Mouse (Mus musculus): ENCODE measurements around the gene Slc4a2.

Slc4a2 gene

DNA sequence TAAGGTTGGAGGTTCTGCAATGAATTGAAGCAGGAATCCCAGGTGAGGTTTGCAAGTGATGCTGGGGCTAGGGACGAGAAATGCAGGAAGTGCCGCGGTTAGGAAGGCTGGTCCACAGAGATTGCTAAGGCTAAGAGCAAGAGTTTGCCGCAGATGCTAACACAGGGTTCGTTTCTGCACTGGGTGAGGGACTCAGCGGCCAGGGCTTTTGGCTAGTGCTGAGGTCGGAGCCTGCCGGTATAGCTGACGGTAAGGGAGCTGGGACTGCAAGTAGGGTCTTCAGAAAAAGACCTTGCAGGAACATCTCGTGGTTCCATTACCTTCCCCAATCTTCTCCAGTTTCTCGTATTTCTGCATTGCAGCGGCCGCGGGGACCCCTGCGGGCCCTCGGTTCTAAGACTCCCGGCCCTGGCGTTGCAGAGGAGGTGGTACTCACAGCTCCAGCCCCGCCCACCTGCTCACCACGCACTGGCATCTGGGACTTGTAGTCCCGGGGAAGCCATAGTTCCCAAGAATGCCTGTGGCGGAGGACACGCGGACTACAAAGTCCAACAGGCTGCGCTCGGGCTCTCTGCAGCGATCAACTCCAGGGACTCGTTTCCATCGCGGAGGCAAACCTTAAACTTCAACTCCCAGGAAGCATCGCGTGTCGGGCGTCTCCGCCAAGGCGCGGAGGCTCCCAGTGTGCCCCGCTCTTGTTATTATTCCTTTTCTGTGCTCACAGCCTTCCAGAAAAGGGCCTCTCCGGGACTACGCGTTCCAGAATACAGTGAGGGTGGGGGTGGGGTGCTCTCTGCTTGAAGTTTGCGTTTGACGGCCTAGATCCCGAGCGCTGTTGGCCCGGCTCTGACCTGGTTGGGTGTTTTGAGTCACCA is at the start of gene Slc4a2, which contains the start of gene Cdk5:
Gene Slc4a2, plus strand, starts transcription at position 709 of the 875 bp plus-strand sequence.
Gene Cdk5, minus strand, starts transcription at position 402 of the 875 bp plus-strand sequence.
- peak; percentile 94 for DNase-seq (ENCODE audit: low read depth, low spot score)

DNA sequence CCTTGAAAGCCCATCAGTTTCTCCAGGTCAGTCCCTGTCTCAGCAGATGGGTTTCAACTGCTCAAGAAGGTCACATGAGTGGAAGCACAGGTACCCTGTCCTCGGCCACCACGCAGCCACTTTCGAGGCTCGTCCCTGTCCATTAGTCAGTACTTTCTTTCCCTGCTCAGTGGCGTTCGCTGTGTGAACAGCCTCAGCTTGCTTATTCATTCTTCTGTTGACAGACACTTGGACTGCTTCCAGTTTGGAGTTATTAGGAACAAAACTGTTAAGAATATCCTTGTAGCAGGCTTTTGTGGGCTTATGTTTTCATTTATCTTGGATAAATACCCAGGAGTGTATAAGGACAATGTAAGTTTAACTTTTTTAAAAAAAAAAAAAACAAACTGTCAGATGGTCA is 49.4 kb upstream of the Slc4a2 start:
- no peak for DNase-seq (ENCODE audit: low read depth, low spot score)

DNA sequence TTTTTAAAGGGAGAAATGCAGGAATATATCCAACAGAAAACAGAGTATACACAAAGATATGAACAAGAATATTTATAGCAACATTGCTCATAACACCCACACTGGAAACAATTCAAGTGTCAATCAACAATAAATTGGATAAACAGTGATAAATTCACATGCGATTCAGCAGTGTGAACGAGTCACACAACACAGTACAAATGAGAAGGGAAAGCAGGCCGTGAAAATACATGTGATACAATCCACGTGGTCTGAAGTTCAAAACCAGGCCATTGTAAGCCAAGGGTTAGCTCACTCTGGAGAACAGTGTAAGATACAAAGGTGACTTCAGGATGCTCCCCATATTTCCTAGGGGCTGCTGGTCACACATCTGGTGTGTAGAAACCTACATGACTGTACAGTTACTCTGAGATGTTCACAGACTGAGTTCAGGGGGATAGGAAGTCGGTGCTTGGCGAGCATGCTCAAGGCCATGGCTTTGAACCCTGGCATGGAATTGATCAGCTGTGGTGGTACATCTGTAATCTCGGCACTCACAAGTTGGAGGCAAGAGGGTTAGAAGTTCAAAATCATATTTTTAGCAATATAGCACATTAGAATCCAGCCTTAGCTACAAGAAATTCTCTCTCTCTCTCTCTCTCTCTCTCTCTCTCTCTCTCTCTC is 48.8 kb upstream of the Slc4a2 start:
- no peak for DNase-seq (ENCODE audit: low read depth, low spot score)

DNA sequence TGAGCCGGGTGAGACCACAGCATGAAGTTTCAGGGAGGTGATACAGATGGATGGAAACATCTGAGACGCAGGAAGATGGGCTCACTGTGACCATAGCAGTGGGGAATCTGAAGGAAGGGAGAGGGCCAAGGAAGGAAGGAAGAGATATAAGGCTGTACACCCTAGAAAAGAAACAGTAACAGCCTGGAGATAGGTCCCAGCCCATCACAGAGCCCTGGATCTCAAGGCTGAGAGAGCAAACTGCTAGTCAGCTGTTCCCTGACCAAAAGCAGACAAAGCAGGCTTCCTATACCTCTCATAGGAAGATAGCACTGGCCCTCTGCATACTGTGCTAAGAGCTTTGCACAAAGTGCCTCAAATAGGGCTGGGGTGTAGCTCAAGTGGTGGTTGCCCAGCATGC is 44.9 kb upstream of the Slc4a2 start:
- no peak for DNase-seq (ENCODE audit: low read depth, low spot score)

DNA sequence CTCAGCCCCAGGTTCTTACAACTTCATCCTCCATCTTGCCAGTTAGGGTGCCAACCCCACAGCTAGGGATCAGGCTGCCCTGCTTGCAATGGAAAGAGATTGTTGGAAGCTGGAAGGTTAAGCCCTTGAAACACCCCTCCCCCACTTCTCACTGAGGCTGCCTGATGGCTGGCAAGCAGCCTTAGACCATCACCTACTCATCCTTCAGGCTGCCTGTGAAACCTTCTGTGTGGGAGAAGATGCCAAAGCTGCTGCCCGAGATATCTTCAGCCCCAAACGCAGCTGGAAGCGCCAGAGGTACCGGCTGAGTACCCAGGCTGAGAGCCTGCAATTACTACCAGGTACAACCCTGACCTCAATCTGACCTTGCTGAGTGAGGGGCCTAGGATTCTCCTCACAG is 44.1 kb upstream of the Slc4a2 start:
- DNase-seq (ENCODE audit: low read depth, low spot score) = no peak

DNA sequence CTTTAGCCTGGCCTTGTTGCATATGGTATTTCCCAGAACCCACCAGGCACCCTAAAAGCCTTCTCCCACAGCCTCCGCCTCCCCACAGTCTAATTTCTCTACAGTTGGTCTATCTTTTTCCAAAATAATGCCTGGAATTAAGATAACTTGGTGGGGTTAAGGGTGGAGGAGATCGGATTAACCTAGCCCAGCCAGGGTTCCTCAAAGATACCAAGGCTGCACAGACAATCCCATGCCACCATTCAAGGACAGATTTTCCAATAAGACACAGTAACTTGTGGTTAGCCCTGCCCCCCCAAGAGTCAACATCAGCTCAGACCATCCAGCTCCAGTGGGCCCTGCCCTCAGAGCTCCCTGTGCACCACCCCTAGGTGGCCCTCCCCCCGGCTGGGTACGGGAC is 43.1 kb upstream of the Slc4a2 start:
- DNase-seq (ENCODE audit: low read depth, low spot score) = no peak

DNA sequence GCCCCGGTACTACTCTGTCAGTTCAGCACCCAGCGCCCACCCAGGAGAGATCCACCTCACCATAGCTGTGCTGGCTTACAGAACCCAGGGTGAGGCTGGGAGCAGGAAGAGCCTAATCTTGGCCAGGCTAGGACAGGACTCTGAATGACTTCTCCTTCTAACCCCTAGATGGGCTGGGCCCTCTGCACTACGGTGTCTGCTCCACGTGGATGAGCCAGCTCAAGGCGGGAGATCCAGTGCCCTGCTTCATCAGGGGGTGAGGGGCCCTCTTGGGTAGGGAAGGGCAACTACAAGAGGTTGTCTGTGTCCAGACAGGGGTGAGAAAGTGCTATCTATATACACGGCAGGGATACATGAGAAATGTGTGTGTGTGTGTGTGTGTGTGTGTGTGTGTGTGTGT is 42.2 kb upstream of the Slc4a2 start:
- no peak for DNase-seq (ENCODE audit: low read depth, low spot score)

DNA sequence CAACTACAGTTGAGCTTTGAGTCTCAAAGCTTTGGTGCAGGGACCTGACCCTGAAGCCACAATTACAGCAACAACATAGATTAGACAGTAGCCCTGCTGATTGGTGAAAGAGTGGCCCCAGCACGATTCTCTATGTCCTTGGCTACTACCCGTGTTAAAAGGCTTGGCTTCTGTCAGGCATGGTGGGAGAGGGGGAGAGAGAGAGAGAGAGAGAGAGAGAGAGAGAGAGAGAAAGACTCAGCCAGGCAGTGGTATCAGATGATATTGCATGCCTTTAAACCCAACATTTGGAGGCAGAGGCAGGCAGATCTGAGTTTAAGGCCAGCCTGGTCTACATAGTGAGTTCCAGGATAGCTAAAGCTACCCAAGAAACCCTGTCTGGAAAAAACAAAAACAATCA is 41.6 kb upstream of the Slc4a2 start:
- DNase-seq (ENCODE audit: low read depth, low spot score) = no peak

DNA sequence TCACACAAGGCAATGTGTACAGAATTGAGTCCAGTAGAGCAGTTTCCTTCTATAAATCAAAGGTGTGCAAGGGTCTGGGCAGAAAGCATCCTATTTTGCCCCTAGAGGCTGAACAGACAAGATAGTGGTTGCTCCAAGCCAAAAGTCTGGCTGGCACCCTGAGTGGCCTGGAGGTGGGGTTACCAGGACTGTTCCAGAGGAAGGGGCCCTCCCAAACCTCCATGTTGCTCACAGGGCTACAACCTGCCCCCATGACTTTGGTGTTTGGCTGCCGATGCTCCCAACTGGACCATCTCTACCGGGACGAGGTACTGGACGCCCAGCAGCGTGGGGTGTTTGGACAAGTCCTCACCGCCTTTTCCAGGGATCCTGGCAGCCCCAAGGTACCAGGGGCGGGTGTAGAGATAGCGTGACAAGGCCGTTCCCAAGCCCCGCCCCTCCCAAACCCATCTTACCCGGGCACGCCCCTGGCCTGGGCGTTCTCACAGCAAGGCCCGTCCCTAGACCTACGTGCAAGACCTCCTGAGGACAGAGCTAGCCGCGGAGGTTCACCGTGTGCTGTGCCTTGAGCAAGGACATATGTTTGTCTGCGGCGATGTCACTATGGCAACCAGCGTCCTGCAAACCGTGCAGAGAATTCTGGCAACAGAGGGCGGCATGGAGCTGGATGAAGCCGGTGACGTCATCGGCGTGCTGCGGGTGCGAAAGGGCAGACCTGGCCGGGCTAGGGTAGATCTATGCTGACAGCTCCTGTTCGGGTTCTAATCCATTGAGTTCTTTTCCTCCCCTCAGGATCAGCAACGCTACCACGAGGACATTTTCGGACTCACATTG is 40.4 kb upstream of the Slc4a2 start:
- DNase-seq (ENCODE audit: low read depth, low spot score) = peak; percentile 75

DNA sequence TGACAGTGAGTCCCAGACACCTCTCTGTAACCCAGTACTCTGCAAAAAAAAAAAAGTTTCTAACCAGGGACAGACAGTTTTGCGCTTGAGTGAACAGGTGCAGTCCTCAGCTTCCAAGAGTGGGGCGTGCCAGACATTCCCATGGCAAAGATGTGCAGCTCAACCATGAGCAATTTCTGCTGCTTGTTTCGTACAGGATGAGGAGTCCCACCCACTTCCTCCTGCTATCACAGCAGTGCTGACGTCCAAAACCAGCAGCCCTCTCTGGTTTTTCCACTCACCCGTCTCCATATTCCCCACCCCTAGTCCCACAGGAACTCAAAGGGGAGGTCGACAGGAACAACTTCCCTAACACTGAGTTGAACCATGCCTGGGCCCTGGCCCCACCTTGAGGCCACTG is 39.2 kb upstream of the Slc4a2 start:
- DNase-seq (ENCODE audit: low read depth, low spot score) = no peak

DNA sequence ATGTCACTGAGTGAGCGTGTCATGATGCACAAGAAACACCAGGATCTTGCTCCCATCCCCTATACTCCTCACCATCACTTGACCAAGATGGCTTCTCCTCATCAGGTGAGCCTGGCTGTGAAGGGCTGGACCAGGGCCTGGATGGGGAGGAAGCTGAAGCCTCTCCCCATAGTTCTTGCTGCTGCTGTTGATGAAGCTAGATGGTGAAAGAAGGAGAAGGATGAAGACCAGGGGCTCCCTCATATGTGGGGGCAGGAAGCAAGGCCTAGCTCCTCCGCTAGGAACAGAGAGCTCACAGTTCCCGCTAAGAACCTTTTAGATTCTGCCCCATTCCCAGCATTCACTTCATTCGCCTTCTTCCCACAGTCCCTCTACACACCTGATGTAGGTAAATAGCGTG is 38.3 kb upstream of the Slc4a2 start:
- DNase-seq (ENCODE audit: low read depth, low spot score) = no peak

DNA sequence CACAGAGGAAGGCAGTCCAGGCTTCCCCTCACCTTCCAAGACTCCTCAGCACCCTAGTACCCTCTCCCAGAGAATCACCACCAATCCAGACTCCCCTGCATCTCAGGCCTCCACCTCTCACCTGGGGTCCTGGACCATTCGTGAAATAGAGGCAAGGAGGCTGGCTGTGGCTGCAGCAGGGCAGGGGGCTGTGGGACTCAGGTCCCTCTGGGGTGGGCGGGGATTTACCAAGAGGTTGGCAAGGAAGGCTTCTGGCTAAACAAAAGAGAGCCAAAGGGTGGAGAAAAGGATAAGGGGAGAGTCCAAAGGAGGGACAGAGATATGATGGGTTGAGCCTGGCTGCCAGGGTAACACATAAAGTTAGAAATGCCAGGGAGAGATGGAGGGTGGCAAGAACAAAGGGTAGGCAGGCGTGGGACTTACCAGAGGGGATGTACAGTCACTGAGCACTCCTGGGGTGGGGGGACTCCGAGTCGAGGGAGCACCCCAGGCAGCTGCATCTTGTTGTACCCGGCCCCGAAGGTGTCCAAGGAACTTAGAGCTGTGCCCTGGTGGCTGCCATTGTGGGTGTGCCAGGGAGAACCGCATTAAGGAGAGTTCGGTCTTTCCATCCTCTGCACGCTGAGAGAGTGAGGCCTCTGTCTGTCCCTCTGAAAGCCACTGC is 37.6 kb upstream of the Slc4a2 start:
- DNase-seq (ENCODE audit: low read depth, low spot score) = no peak

DNA sequence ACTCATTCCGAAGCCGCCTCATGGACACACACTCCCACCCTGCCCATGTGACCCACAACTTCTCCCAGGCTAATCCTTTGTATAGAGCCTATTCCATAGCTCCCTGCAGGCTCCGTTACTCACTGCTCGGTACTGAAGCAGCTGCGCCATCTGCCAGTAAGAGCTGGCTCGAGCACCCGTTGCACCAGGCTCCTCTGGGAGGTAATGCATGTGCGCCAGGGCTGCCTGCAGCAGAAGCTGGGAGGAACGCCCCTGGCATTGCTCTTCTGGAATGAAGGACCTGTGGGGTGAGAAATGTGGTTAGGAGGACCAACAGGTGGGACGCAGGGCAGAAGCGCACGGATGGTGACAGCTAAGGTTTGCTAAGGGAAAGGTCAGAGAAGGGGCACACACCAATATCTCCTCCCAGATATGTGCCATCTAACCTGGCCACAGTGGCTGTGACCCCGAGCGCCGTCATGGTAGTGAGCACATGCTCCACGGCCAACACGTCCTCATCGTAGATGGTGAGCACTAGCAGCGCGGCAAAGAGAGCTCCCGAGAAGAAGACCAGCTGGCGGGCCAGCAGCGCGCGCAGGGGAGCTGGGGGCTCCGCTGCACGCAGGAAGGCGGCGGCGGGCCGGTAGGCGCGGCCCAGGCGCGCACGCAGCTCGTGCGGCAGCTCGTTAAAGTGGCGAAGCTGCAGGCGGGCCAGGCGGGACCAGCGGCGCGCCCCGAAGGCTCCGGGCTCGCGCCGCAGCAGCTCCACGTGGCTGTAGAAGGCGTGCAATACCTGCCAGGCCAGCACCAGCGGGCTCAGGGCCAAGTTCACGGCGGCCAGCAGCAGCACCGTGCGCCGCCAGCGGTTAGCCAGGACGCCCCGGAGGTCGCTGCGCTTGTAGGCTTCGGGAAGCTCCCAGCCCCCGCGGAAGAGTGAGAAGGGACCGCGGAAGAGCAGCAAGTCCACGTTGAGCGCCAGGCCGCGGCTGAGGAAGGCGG is 36.1 kb upstream of the Slc4a2 start:
- no peak for DNase-seq (ENCODE audit: low read depth, low spot score)

DNA sequence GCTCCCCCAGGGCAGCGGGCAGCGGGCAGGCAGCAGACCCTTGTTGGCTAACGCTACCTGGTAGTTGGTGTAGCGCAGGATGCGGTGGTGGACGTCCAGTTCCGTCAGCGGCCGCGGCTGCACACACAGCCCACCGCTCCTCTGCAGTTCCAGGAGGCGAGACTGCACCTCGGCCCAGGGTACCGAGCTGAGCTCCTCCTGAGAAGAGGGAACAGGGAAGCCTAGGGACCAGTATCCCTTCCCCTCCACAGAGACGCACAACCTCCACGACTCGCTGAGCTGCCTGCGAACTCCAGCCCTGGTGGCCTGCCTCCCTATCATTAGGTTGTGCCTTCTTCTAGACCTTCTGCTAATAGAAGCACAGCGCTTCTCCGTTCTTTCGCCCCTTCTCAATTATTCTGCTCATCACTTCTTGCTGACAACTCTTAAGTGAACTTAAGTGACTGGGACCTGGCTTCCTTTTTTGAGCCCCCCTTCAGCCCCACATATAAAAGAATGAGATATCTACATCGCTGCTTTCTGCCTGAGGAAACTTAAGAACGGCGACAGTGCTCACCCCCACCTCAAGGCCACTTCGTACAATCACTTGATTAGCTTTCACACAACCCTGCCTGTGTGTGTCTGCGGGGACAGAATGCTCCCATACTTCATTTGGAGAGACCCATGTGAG is 35.3 kb upstream of the Slc4a2 start:
- DNase-seq (ENCODE audit: low read depth, low spot score) = no peak

DNA sequence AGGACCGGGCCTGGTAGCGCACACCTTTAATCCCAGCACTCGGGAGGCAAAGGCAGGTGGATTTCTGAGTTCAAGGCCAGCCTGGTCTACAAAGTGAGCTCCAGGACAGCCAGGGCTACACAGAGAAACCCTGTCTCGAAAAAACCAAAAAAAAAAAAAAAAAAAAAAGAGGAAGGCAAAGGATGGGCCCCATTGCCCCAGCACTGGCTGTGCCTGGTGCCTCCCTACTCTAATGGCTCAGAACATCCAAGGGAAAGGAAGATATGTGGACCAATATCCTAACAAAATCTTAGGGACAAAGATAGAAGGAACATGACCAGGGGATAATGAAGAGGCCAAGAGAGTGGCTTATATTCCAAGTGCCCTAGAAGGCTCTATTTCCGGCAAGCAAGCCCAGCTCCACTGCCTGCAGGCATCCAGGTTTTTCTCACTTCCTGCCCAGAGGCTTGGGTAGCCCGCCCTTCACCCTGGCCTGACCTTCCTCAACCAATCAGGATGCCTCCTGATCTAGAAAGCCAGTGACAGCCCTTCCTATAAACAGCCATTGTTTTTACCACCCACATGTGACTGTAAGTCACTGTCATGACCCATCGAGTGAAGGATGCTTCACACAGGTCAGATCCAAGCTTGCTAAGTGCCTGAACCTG is 34.5 kb upstream of the Slc4a2 start:
- DNase-seq (ENCODE audit: low read depth, low spot score) = no peak

DNA sequence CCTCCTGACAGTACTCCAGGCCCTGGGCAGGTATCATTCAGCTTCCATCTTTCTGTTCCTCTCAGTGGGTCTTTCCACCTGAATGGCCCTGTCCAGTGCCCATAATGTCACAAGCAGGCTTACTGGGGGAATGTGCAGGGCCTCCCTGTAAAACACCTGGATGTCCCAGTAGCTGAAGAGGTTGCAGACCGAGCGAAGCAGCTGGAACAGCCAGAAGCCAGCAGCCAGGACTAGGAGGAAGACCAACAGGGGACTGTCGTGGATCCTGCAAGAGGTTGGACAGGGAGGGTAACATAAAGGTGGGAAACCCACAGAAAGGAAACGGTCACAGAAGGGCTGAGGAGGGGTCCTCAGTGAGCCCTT is 34.0 kb upstream of the Slc4a2 start:
- DNase-seq (ENCODE audit: low read depth, low spot score) = no peak

DNA sequence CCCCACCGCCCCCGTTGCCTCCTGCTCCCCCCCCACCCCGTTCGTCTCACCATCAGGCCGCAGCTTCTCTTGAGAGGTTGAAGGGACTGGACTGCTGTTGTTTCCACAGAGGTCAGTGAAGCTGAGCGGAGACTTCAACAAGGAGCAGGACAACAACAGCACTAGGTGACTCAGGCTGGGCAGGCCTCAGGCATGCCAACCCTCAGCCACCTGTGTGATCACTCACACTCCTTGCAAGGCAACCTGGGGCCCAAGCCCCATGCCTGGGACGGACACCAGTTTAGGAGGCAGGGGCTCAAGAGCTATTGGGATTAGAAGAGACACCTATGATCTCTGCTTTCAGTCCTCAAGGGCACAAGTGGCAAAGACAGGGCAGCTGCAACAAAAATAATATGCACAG is 31.8 kb upstream of the Slc4a2 start, which contains the start of gene Atg9b:
Gene Atg9b, minus strand, starts transcription at position 280 of the 400 bp plus-strand sequence.
- DNase-seq (ENCODE audit: low read depth, low spot score) = no peak

DNA sequence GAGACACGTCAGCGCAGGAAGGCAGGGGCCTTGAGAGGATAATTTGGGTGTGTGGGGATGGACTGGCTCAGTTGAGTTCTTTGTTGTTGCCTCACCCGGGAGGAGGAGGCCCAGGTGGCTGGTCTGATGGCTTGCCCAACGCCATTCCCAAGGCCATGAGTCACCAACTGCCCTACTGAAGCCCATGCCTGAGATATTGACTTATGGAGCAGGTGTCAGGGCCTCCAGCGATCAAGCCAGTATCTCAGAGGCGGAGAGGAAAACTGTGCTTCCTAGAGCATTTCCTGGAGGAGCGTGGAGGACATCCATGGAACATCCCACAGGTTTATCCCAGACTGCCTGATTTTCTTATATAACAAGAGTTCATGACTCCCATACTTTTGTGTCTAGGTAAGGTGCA is 30.9 kb upstream of the Slc4a2 start:
- DNase-seq (ENCODE audit: low read depth, low spot score) = no peak

DNA sequence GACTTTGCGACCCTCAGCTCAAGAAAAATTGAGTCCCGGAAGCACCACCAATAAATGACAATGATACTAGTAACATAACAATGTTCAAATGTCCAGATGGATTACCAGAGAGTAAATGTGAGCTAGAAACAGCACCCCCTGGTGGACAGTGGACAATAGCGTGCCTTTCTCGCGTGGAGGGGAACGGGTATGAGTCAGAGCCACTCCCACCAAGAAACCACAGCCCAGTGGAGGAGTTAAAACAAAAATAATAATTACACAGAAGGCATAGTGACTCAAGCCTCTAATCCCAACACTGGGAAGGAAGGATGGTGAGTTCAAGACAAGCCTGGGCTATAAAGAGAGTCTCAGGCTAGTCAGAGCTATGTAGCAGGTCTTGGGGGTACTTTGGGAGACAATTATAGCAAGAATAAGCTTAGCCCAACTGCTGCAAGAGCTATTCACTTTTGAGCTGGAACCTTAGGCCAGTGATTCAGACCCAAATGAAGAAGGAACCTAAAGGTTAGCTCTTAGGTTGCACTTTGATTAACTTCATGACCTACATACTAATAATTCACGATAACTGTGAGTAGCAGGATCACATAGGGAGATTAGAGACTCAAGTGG is 30.1 kb upstream of the Slc4a2 start, which contains the start of gene Abcb8:
Gene Abcb8, plus strand, starts transcription at position 272 of the 606 bp plus-strand sequence.
- DNase-seq (ENCODE audit: low read depth, low spot score) = peak; percentile 78
